Mouse (Mus musculus) cerebellum, postnatal 36 days (tissue): ENCODE measurements at regions not wholly inside any gene's neighbourhood (a gene's known extent, or its start where the extent isn't known, plus 50 kb on each side); places are given as distances from the start of the nearest gene placed in this dataset.

ENCODE experiments used
- DNase-seq, 2 experiments: peaks; one replicate each; pipeline ENCODE4 v3.0.0; 2021 to 2022; ENCODE audit warnings: mixed read lengths in 2 of 2

GRCm38 (mm10) chr6:116767738-116768522 is 51.2 kb upstream of the Tmem72 start:
- DNase-seq = peak; percentile 75 to 76

GRCm38 (mm10) chr6:116774954-116775675 is 58.4 kb upstream of the Tmem72 start:
- peak; percentile 6 to 9 for DNase-seq

GRCm38 (mm10) chr6:116786553-116787335 is 70.0 kb upstream of the Tmem72 start:
- DNase-seq = no peak

GRCm38 (mm10) chr6:116793321-116793960 is 76.7 kb upstream of the Tmem72 start:
- no peak for DNase-seq

- no peak for DNase-seq
These were observed 77.2 kb upstream of the Tmem72 start for GRCm38 (mm10) chr6:116793961-116794336.

GRCm38 (mm10) chr6:116821215-116821912 is 104.7 kb upstream of the Tmem72 start:
- DNase-seq = no peak

GRCm38 (mm10) chr6:116822605-116823004 is 105.9 kb upstream of the Tmem72 start:
- DNase-seq = no peak

GRCm38 (mm10) chr6:116825628-116826027 is 108.9 kb upstream of the Tmem72 start:
- no peak for DNase-seq

- DNase-seq = peak; percentile 5 to 9
These were observed 112.6 kb upstream of the Tmem72 start for GRCm38 (mm10) chr6:116829341-116829740.

- DNase-seq = no peak
These were observed 129.5 kb upstream of the Tmem72 start for GRCm38 (mm10) chr6:116845990-116846862.

GRCm38 (mm10) chr6:116848538-116849093 is 131.9 kb upstream of the Tmem72 start:
- no peak for DNase-seq

GRCm38 (mm10) chr6:116854029-116854428 is 137.3 kb upstream of the Tmem72 start:
- no peak for DNase-seq

GRCm38 (mm10) chr6:116856093-116856492 is 139.4 kb upstream of the Tmem72 start:
- DNase-seq = no peak

- no peak for DNase-seq
These were observed 140.3 kb upstream of the Tmem72 start for GRCm38 (mm10) chr6:116856917-116857491.

GRCm38 (mm10) chr6:116863130-116863529 is 146.4 kb upstream of the Tmem72 start:
- no peak for DNase-seq

GRCm38 (mm10) chr6:116863626-116864025 is 146.9 kb upstream of the Tmem72 start:
- no peak for DNase-seq

GRCm38 (mm10) chr6:116893299-116893698 is 176.6 kb upstream of the Tmem72 start:
- DNase-seq = no peak

GRCm38 (mm10) chr6:116894252-116894651 is 177.5 kb upstream of the Tmem72 start:
- DNase-seq = no peak

- DNase-seq = peak; percentile 65 to 68
These were observed 178.4 kb upstream of the Tmem72 start for GRCm38 (mm10) chr6:116895114-116895513.

- no peak for DNase-seq
These were observed 179.5 kb upstream of the Tmem72 start for GRCm38 (mm10) chr6:116896132-116896630.
